Mouse (Mus musculus): ENCODE results near the gene Hoxa4.

DNA sequence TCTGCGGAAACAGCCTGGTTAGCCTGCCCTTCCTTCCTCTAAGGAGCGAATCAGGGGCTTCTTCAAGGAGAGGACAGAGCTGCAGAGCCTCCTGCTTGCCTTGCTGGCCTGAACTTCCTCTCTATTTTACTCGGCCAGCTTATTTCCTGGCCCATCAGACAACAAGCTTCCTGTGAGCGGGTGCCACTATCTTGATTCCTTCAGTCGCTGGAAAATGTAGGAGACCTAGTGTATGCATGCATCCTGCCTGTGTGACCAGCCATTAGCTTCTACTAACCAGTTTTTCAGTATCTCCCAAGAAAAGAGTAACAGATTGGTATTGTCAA is 20.7 kb downstream of the Hoxa4 start:
- no peak for TF ChIP-seq CTCF (IDR thresholded peaks at IDR 0.05; ENCODE audit: low read depth)
- TF ChIP-seq EP300 (optimal IDR thresholded peaks at IDR 0.05), result no peak

All from stomach, postnatal 0 days (tissue).